Mouse (Mus musculus) G1E-ER4 (cell line): ENCODE results near the gene Crim1. TPM values are rescaled to one million over a fixed set of nuclear protein-coding genes. Genes with fewer than 3 reads are reported as not detected.

Experiments used
- GATA1 ChIP-seq: IDR thresholded peaks from one replicate; pipeline ENCODE4 v1.8.0; 2012; ENCODE audit warnings: low read length, inconsistent platforms
- polyA plus RNA-seq: library from polyadenylated mRNA; stranded (reverse); fragments of >175 nt; gene quantifications from 2 replicates; pipeline ENCODE4 v1.2.3, GENCODE M21; 2012

Crim1 gene
- polyA plus RNA-seq, 1 experiment, result 31.0 TPM

DNA sequence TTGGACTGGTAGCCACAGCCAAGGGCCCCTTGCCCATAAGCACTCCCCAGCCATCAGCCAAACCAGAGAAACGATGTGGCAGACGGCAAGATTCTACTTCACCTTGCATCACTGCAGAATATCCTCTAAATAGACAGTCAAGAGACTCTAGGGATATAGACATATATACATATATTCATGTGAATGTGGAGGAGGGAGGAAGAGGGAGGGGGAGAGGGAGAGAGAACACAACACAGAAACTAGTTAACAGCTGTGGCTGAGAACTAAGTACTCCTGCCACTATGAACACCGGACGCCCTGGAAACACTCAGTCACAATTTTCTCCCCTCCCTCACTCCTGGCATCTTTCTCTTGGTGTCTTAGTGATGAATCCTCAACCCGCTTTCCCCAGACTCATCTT is 189.5 kb downstream of the Crim1 start:
- no peak for TF ChIP-seq GATA1

DNA sequence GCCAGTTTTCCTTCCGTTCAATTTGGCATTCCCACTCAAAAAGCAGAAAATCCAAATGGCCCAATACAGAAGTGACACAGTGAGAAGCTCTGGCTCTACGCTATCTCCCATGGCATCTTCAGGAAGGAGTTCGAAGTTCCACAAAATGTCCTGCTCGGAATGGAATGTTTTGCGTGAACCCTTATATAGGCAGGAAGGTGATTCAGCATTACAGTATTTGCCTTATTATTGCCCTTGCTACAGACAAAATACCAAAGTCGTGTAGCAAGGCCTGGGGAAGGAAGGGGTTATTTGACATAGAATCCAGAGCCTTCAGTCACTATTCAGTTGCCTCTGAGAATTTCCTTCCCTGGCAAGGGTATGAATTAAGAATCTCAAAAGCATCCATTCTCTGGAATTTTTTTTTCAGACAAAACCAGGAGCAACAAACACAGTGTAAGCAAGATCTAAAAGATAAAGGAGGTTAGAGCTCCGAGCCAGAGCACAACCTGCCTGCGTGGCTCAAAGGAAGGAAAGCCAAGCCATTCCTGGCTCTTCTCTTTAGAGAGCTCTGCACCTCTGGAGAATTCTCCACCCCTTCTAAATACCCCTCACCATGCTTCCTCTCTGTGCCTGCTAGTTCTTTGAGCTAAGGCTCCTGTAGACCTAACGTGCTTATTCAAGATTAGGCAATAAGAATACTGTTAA is 192.5 kb downstream of the Crim1 start:
- no peak for TF ChIP-seq GATA1

DNA sequence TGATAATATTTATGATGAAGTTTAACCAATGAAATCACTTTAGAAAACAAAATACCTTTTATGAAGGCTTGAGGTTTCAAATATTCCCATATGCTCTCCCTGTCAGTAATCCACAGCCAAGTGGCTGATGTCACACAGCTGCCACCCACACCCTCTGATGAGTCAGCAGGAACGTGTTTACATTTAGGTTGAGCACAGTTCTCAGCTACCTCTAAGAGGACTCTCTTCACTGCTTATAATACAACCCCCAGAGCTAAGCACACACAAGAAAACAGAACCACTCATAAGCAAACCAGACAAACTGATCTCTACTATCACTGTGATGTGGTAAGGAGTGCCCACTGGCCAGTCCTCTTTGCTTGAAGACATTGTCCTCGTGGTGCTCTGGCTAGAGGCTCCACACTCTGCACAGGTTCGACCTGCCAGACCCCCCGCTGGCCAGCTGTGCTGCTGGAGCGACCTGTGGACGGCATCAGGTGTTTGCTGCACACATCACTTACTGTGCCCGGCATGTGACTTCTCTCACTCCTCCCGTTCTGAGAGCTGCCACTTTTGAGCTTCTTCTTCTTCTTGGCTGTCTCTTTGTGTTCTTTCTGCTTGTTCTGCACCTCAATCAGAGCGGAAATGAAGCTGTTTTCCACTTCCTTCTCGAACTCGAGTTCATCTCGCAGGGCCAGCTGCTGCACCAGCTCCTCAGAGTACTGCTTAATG is 200.2 kb downstream of the Crim1 start:
- TF ChIP-seq GATA1, result no peak

DNA sequence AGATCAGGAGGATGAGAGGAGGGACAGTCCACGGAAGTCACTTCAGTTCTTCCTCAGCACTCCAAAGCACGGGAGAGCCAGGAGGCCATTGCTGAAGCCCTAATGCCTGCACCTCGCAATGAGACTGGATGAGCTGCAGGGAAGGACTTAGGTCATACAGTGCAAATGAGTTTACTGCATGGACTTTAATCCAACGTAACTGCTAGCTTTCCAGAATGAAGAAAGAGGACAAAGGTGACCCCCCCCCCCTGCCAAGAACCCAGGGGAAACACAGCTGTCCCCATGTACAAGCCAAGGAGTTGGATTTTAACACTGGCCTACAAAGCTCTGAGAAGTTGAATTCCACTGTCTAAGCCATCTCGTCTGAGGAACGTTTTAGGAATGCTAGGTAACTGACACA is 201.3 kb downstream of the Crim1 start:
- no peak for TF ChIP-seq GATA1

DNA sequence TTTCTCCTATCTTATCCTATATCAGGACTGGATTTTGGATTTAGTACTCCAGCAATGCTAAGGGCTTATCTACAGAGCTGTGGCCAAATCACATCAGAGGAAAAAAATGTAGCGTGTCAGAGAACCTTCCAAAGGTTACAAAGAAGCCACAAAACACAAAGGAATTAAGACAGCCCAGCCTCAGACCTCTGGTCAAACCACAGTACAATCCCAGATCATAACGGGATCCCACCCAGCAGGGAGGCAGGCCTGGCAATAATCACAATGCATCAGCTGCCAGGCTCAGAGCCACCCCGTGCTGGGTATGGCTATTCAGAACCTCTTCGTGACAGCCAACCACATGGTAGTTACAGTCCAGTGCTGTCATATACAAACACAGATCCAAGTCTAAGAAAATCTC is 201.7 kb downstream of the Crim1 start:
- TF ChIP-seq GATA1, result no peak

DNA sequence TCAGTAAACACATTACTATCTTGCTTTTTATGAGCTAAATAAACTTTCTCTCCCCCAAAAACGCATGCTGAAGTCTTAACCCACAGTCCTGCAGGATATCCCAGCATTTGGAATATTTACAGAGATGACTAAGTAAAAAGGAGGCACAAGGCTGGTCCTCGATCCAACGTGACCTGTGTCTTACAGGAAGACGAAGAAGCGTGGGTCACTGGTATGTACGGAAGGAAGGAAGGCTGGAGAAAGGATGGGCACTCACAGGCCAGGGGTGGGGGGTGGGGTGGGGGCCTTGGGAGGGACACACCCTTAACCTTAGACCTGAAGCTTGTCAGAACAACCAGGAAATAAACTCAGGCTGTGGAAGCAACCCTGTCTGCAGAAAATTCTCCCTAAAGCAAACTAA is 202.1 kb downstream of the Crim1 start:
- no peak for TF ChIP-seq GATA1

DNA sequence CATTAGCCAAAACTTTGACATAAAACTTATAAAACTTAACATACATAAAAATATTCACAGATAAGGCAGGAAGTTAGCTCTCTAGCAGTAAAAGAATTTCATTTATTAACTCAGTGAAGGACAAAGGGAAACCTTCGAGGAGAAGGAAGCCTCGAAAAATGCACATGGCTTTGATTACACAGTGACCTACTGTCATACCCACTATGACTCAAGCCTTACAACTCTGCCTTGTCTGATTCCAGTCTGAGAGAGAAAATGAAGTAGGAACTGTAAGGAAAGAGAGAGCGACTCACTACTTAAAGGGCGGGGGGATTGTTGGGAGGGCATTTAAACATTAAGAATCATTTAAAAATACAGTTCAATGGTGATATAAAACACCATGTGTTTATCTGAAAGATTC is 203.2 kb downstream of the Crim1 start:
- TF ChIP-seq GATA1, result no peak

DNA sequence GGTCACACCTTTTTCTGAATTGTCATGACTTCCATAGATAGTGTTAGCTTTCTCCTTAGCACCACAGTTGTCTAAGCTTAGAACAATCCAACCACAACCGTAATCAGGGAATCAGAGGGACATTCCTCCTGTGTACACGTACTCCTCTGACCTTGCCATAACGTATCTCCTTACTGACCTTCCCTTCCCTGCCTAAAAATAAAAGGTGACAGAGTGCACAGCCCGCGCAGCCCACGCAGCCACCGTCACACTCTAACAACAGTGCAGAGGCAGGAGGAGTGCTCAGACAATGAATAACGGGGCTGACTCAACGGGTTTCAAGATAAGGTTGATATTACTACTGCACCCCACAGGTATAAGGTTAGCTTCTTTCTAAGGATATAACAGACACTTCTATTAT is 203.8 kb downstream of the Crim1 start:
- TF ChIP-seq GATA1, result no peak

DNA sequence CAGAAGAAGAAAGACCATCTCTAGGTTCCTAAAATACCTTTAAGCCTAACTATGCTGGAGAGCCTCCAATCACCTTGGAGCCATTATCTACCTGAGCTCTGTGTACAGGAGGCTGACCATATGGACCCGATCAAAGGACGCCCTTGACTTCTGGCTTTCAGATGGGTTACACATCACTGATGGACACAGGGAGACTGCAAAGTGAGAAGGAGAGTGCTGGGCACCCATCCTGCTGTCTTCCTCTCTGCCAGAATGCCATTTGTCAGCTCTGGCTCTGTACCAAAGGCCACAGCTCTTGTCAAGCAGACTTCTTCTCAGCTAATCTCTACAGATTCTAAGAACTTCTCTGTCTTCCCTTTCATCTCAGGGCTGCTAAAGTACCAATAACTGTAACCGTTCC is 205.3 kb downstream of the Crim1 start:
- no peak for TF ChIP-seq GATA1

DNA sequence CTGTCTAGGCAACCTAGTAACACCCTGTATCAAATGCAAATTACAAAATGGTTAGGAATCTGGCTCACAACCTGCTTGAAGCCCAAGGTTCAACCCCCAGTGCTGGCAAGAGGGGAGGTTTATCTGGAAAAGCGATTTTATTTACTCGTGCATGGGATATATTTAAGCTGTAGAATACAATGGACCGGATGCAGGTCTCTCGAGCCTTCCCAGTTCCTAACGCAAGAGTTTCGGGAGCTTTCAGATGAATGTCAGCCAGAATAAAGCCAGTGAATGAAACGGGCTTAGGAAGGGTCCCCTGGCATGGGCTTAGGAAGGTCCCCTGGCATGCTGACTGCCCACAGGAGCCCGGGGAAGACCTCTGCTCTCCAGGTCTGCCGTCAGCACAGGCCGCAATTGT is 206.8 kb downstream of the Crim1 start:
- TF ChIP-seq GATA1, result no peak

DNA sequence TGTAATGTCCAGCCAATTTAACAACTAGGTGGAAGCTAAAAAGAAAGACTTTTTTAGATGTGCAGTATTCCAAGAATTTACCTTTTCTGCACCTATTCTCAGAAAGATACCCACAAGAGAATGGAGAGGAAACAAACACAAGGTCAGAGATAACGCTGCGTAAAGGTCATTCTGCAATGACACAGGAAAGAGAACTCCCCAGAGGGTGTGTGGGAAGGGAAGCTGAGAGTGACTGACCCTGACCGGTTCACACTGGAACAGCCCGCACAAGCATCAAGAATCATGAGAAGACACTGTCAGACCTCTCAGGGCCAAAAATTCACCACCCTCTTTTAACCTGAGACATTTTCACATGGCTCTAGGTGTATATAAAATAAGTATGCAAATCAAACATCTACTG is 207.5 kb downstream of the Crim1 start:
- no peak for TF ChIP-seq GATA1

DNA sequence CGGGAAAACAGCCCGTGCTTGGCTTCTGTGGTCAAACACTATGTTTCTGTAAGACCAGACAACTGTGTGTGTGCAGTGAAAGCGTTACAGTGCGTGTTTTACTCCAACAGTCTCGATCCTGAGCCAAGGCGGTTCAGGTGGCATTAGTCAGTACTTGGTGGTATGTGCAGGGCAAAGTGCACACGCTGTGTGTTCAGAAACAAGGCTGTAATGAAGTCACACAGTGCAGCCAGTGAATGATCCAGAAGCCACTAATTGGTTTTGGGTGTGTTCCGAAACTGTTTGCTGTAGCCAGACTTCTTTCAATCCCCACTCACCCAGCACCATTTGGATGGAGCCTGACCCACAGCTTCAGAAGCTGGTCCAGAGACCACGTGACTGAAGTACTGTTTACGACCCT is 208.3 kb downstream of the Crim1 start:
- no peak for TF ChIP-seq GATA1

DNA sequence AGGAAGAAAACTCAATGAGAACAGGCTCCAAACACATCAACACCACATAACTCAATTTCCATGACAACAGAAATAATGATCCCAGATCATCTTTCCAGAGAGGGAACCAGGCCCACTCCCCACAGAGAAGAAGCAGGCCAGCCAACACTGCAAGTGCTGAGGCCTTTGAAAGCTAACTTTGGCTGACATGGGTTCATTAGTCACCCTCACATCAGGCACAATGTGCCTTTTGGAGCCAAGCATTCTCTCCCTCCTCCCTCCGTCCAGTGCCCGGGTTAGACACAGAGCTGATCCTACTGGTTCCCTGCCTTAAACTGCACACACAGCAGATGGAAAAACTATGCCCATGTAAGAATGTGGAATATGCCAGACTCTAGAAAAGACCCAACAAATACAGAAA is 209.9 kb downstream of the Crim1 start:
- TF ChIP-seq GATA1, result no peak

DNA sequence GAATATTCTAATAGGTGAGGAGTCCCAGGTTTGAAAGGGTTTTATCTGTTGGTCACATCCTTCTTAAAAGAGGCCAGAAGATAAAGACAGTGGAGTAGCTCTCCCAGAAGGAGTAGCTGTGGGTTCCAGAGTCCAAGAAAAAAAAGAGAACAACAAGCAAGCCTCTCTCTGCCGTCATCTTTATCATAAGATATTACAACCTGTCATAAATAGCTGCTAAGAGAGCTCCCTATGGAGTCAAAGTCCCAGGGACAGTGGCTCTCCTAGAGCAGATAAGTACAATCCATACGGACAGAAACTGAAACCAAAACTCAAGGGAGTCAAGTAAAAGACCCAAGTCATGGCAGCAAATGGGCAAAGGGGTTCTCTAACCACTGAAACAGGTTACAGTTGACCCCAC is 215.2 kb downstream of the Crim1 start:
- no peak for TF ChIP-seq GATA1

DNA sequence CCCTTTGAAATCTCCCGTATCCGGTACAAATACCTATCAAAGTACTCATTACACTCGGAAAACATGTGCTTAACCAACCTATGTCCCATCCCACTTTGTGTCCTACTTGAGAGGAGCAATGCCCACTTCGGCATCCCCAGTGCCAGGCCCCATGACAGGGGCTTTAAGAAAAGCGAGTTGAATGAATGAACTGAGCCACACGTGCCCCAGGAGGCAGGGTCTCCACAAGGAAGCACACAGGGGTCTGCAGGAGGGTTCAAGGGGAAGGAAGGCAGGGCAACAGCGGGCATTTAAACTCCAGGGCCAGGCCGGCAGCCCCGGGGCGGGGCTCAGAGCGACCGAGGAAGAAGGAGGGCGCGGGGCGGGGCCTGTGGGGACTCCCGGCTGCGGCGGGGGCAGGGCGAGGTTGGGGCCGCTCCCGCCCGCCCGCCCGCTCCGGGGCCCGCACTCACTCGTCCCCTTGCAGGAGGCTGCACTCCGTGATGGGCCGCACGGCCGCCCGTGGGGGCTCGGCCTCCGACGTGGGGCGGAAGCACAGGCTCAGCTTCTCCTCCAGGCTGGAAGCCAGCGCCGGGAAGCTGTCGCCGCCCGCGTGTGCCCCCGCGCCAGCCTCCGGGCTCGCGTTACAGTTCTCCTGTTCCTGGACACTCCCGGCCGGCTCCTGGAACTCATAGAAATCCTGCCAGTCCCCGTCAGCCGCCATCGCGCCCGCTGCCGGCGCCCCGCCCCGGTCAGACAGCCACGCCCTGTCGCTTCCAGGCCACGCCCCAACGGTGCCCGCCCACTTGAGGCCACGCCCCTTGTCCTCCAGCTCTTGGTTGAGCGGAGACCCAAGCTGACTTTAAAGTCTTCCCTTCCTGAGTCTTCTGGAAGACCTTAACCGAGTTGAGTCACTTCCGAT is 217.6 kb downstream of the Crim1 start, which contains the start of gene Fez2:
Gene Fez2, minus strand, starts transcription at position 772 of the 901 bp plus-strand sequence.
- no peak for TF ChIP-seq GATA1

DNA sequence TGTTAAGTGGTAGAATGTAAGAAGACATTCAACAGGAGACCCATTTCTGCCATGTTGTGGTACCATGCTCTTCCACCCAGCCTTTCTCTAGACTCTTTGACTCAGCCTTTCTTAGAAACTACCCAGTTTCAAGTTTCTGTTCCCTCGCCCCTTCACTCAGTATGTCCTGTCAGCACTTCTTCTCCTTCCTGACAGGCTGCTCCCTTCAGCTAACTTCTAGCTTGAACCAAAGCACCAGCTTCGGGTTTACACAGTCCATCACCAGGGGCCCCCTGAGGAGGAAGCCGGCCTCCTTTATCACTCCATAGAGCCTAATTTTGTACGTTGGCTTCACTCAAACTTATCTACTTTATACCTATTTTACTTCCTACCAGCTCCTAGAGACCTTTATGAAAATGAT is 219.2 kb downstream of the Crim1 start:
- no peak for TF ChIP-seq GATA1

DNA sequence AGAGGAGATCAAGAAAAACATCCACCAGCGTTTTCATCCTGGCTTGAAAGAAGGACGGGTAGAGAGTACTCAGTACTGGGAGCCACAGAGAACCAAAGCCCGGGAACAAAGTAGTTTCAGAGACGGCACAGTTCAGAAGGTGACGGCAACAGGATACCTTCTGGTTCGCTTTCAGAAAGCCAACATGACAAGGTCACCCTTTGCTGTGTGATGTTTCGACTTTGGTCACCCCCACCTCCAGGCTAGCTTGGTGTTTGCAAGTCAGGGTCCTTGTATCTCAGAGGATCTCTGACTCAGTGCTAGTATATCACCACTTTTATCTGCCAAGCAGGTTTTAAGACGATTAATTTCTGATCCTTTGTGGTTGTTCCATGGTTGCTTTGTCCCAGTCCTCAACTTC is 225.0 kb downstream of the Crim1 start:
- no peak for TF ChIP-seq GATA1

Other genes starting within 250 kb of the Crim1 start
- 4.7 and 7.2 TPM in 2 replicates for gene Fez2, start 217.9 kb downstream of the Crim1 start, polyA plus RNA-seq